Mouse (Mus musculus) stomach, embryonic 15.5 days (tissue): Measurements from ENCODE around the gene Rassf6. TPM values are rescaled to one million over a fixed set of nuclear protein-coding genes. Genes with fewer than 3 reads are reported as not detected.

Source experiments
- ATAC-seq: fragments of 200-750 bp; cut with Nextera tagmentation; 2 replicates; pipeline ENCODE4 v1.8.0; 2017; ENCODE audit warnings: low read depth, moderate number of reproducible peaks, moderate TSS enrichment; ENCODE audit not compliant: insufficient read depth, low FRiP score
- H3K27ac ChIP-seq: fragments of 300-500 bp; sonication (generic); 2 replicates; pipeline ENCODE4 v1.5.1; 2015; ENCODE audit warnings: mild to moderate bottlenecking, inconsistent platforms
- H3K27me3 ChIP-seq: fragments of 300-500 bp; sonication (generic); replicated peaks from 2 replicates; pipeline ENCODE4 v1.6.1; 2015; ENCODE audit warnings: inconsistent platforms
- H3K36me3 ChIP-seq: fragments of 300-500 bp; sonication (generic); 2 replicates; pipeline ENCODE4 v1.6.1; 2015; ENCODE audit warnings: inconsistent platforms
- H3K4me1 ChIP-seq: fragments of 300-500 bp; sonication (generic); 2 replicates; pipeline ENCODE4 v1.6.1; 2015; ENCODE audit warnings: inconsistent platforms
- H3K4me2 ChIP-seq: fragments of 300-500 bp; sonication (generic); 2 replicates; pipeline ENCODE4 v1.6.1; 2015; ENCODE audit warnings: mild to moderate bottlenecking, inconsistent platforms
- H3K4me3 ChIP-seq: fragments of 300-500 bp; sonication (generic); replicated peaks from 2 replicates; pipeline ENCODE4 v1.5.1; 2015; ENCODE audit warnings: inconsistent platforms
- H3K9ac ChIP-seq: fragments of 300-500 bp; sonication (generic); 2 replicates; pipeline ENCODE4 v1.6.1; 2015; ENCODE audit warnings: inconsistent platforms
- H3K9me3 ChIP-seq: fragments of 300-500 bp; sonication (generic); 2 replicates; pipeline ENCODE4 v1.6.1; 2016; ENCODE audit warnings: inconsistent platforms
- WGBS: fragments of 180-500 bp; shearing (Covaris S2); methylation state at CpG from one replicate; pipeline ENCODE4 v1.1.7; 2015; 5-methylcytosine and 5-hydroxymethylcytosine counted together
- polyA plus RNA-seq: library from polyadenylated mRNA; unstranded; fragments of >200 nt; fragmentation: Nextera tagmentation; extraction: Ambion mirVana; gene quantifications from 2 replicates; pipeline ENCODE4 v1.2.1, GENCODE M21; 2015

Gene Rassf6
- 12.2 and 12.8 TPM in 2 replicates for polyA plus RNA-seq

GRCm38 (mm10) chr5:90640286-90641217 lies at the start of gene Rassf6:
Rassf6 (minus strand) TSS chr5:90640657.
- Histone ChIP-seq H3K9ac (no peak within 1 kb of the TSS), H3K36me3 (no peaks in the 10 kb centered on the region), H3K4me2 (peak within 1 kb of the TSS; percentile 76), H3K4me1 (0 out of 2 replicates have a peak, but pooled peaks cover 8% of the 10 kb centered on the region), H3K9me3 (no peaks in the 10 kb centered on the region), H3K27ac (peak within 1 kb of the TSS; percentile 81), H3K27me3 (no peaks in the 10 kb centered on the region), H3K4me3 (peak within 1 kb of the TSS; percentile 45)
- WGBS, result 9% methylated on average over 26 of the region's 26 CpGs
- ATAC-seq, result peak; percentile 97

DNA sequence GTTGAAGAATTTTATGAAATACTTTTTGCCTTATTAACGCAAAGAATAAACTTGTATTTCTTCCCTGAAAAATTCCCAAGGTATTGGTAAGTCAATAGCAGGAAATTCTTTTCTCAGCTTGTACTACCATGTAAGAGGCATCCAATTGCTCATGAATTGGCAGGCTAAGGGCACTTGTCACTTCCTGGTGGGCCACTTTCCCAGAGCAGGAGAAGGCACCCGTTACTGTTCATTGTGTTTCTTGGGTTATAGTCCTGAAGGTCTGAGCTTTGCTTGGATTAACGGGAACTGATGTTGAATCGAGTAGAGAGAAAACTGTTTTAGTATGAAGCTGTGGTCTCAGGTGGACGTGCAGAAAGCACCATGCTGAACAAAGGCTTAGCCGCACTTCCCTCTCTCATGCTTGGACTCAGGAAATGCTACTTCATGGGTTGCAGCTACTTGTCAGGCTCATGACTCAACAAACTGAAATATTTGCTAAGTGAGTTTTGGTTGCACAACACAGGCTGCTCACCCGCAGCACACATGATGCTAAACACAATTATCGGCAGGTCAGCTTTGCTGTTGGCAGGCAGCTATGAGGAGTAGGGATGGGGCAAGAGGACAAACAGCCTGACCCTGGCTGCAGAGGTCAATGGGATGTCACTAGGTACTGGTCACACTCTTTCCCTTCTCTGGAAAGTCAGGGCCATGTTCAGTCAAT lies 49.1 kb upstream of the Rassf6 start:
- H3K4me2 ChIP-seq, result no peak overlapping the region
- H3K9me3 ChIP-seq, result no peaks in the 10 kb centered on the region
- no peaks in the 10 kb centered on the region for H3K36me3 ChIP-seq
- H3K27me3 ChIP-seq, result no peaks in the 10 kb centered on the region
- 79% methylated on average over 8 of the region's 8 CpGs for WGBS
- no peak for ATAC-seq
- no peak overlapping the region for H3K4me3 ChIP-seq
- H3K9ac ChIP-seq, result no peak overlapping the region
- H3K4me1 ChIP-seq, result no peaks in the 10 kb centered on the region
- no peak overlapping the region for H3K27ac ChIP-seq

GRCm38 (mm10) chr5:90687913-90688312 lies 47.5 kb upstream of the Rassf6 start:
- Histone ChIP-seq H3K36me3 (no peaks in the 10 kb centered on the region), H3K4me1 (no peaks in the 10 kb centered on the region), H3K27ac (no peak overlapping the region), H3K9me3 (no peaks in the 10 kb centered on the region), H3K4me3 (no peak overlapping the region), H3K27me3 (no peaks in the 10 kb centered on the region), H3K4me2 (no peak overlapping the region), H3K9ac (no peak overlapping the region)
- no peak for ATAC-seq
- WGBS, result 89% methylated on average over 10 of the region's 10 CpGs

GRCm38 (mm10) chr5:90684994-90685393 lies 44.5 kb upstream of the Rassf6 start:
- Histone ChIP-seq H3K4me1 (no peaks in the 10 kb centered on the region), H3K36me3 (no peaks in the 10 kb centered on the region), H3K9ac (no peak overlapping the region), H3K4me3 (no peak overlapping the region), H3K9me3 (no peaks in the 10 kb centered on the region), H3K27me3 (no peaks in the 10 kb centered on the region), H3K27ac (no peak overlapping the region), H3K4me2 (no peak overlapping the region)
- ATAC-seq, result no peak
- WGBS, result 59% methylated on average over 4 of the region's 4 CpGs

DNA sequence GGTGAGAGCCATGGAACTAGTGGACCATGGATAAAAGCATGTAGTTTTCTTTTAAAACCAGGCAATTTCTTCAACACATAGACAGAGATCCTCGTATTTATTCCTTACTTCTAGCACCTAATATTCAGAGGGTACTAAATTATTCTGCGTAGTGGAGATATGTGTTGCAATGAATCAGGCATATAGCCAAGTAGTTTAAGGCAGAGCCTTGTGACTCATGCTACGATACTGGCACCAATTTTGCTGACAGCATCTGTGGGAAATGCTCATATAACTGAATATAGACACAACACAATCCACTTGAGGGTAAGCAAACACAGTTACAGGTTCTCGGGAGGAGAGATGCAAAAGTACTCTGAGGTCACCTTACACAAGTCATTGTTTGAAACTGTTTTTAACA lies 41.4 kb upstream of the Rassf6 start:
- Histone ChIP-seq H3K27ac (no peak overlapping the region), H3K36me3 (no peaks in the 10 kb centered on the region), H3K27me3 (no peaks in the 10 kb centered on the region), H3K4me1 (no peaks in the 10 kb centered on the region), H3K9me3 (no peaks in the 10 kb centered on the region), H3K9ac (no peak overlapping the region), H3K4me2 (no peak overlapping the region), H3K4me3 (no peak overlapping the region)
- 79% methylated on average over 4 of the region's 4 CpGs for WGBS
- ATAC-seq, result no peak

- WGBS, result 48% methylated on average over 2 of the region's 2 CpGs
Observed at GRCm38 (mm10) chr5:90677560-90677959, 37.1 kb upstream of the Rassf6 start.

GRCm38 (mm10) chr5:90661852-90662251 lies 21.4 kb upstream of the Rassf6 start:
- no peak for ATAC-seq
- no peak overlapping the region for H3K27ac ChIP-seq
- no peak overlapping the region for H3K9ac ChIP-seq
- H3K27me3 ChIP-seq, result no peaks in the 10 kb centered on the region
- no peak overlapping the region for H3K4me2 ChIP-seq
- WGBS, result 55% methylated on average over 8 of the region's 8 CpGs
- H3K36me3 ChIP-seq, result no peaks in the 10 kb centered on the region
- H3K9me3 ChIP-seq, result no peaks in the 10 kb centered on the region
- H3K4me3 ChIP-seq, result no peak overlapping the region
- no peaks in the 10 kb centered on the region for H3K4me1 ChIP-seq

More at GRCm38 (mm10) chr5:90677560-90677959, 37.1 kb upstream of the Rassf6 start:
- Histone ChIP-seq H3K4me2 (no peak overlapping the region), H3K36me3 (no peaks in the 10 kb centered on the region), H3K4me1 (no peaks in the 10 kb centered on the region), H3K9ac (no peak overlapping the region), H3K27ac (no peak overlapping the region), H3K4me3 (no peak overlapping the region), H3K27me3 (no peaks in the 10 kb centered on the region), H3K9me3 (no peaks in the 10 kb centered on the region)
- ATAC-seq, result no peak

GRCm38 (mm10) chr5:90661436-90661835 lies 21.0 kb upstream of the Rassf6 start:
- Histone ChIP-seq H3K9me3 (no peaks in the 10 kb centered on the region), H3K4me1 (no peaks in the 10 kb centered on the region), H3K27me3 (no peaks in the 10 kb centered on the region), H3K27ac (no peak overlapping the region), H3K4me3 (no peak overlapping the region), H3K9ac (no peak overlapping the region), H3K4me2 (no peak overlapping the region), H3K36me3 (no peaks in the 10 kb centered on the region)
- no peak for ATAC-seq
- WGBS, result 16% methylated on average over 9 of the region's 9 CpGs

- no peaks in the 10 kb centered on the region for H3K36me3 ChIP-seq
- H3K9me3 ChIP-seq, result no peaks in the 10 kb centered on the region
- ATAC-seq, result no peak
- H3K9ac ChIP-seq, result no peak overlapping the region
- 82% methylated on average over 5 of the region's 5 CpGs for WGBS
- H3K4me2 ChIP-seq, result no peak overlapping the region
- H3K4me1 ChIP-seq, result no peaks in the 10 kb centered on the region
- no peak overlapping the region for H3K4me3 ChIP-seq
- no peak overlapping the region for H3K27ac ChIP-seq
- H3K27me3 ChIP-seq, result no peaks in the 10 kb centered on the region
Observed at GRCm38 (mm10) chr5:90660411-90660810, 20.0 kb upstream of the Rassf6 start.

GRCm38 (mm10) chr5:90656681-90657080 lies 16.2 kb upstream of the Rassf6 start:
- Histone ChIP-seq H3K9ac (no peak overlapping the region), H3K4me1 (no peaks in the 10 kb centered on the region), H3K4me3 (no peak overlapping the region), H3K27me3 (no peaks in the 10 kb centered on the region), H3K27ac (no peak overlapping the region), H3K36me3 (no peaks in the 10 kb centered on the region), H3K9me3 (no peaks in the 10 kb centered on the region), H3K4me2 (no peak overlapping the region)
- 85% methylated on average over 6 of the region's 6 CpGs for WGBS
- ATAC-seq, result no peak

GRCm38 (mm10) chr5:90655891-90656290 lies 15.4 kb upstream of the Rassf6 start:
- Histone ChIP-seq H3K27me3 (no peaks in the 10 kb centered on the region), H3K9me3 (no peaks in the 10 kb centered on the region), H3K36me3 (no peaks in the 10 kb centered on the region), H3K9ac (no peak overlapping the region), H3K4me1 (no peaks in the 10 kb centered on the region), H3K4me3 (no peak overlapping the region), H3K27ac (no peak overlapping the region), H3K4me2 (no peak overlapping the region)
- 67% methylated on average over 13 of the region's 13 CpGs for WGBS
- ATAC-seq, result no peak

- no peak overlapping the region for H3K27ac ChIP-seq
- no peaks in the 10 kb centered on the region for H3K9me3 ChIP-seq
- no peaks in the 10 kb centered on the region for H3K36me3 ChIP-seq
- no peaks in the 10 kb centered on the region for H3K4me1 ChIP-seq
- WGBS, result 63% methylated on average over 5 of the region's 5 CpGs
- ATAC-seq, result no peak
- H3K27me3 ChIP-seq, result no peaks in the 10 kb centered on the region
- H3K9ac ChIP-seq, result no peak overlapping the region
- H3K4me2 ChIP-seq, result no peak overlapping the region
- H3K4me3 ChIP-seq, result no peak overlapping the region
Observed at GRCm38 (mm10) chr5:90654798-90655197, 14.3 kb upstream of the Rassf6 start.
